Mouse (Mus musculus) spleen, adult 2 months (tissue): ENCODE measurements around the gene Gcgr.
"Not testable (repeated sequence)": the region's sequence is repeated elsewhere in the genome, so short reads cannot be mapped to it uniquely, and the experiment has no call there.

Experiments used
- CTCF ChIP-seq: fragments of 200-500 bp; IDR thresholded peaks from 2 replicates; pipeline ENCODE4 v1.5.1; 2011; ENCODE audit warnings: mild to moderate bottlenecking, inconsistent platforms; ENCODE audit not compliant: insufficient read depth, insufficient read length, insufficient replicate concordance; ENCODE audit errors: extremely low read depth
- POLR2A ChIP-seq: fragments of 200-500 bp; IDR thresholded peaks from 2 replicates; pipeline ENCODE4 v1.6.1; 2011; ENCODE audit warnings: low read depth, low read length, inconsistent platforms

DNA sequence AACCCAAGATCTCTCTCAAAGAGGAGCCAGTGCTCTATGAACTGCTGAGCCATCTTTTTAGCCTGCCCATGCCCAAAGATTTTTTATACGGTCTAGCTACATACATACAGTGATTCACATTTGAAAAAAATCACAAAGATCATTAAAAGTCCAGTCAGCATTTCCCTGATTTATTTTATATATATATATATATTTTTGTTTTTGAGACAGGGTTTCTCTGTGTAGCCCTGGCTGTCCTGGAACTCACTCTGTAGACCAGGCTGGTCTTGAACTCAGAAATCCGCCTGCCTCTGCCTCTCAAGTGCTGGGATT lies 52.4 kb downstream of the Gcgr start:
- not testable (repeated sequence) for TF ChIP-seq CTCF, POLR2A
